Mouse (Mus musculus): Measurements from ENCODE around the gene Dhx38. TPM values are rescaled to one million over a fixed set of nuclear protein-coding genes. Genes with fewer than 3 reads are reported as not detected.

Dhx38 gene
- polyA plus RNA-seq (2014; fragmentation: Illumina TruSeq; extraction: RNeasy Lipid Tissue Mini Kit (QIAGEN cat#74804); ENCODE audit: low read depth, low replicate concordance) = 0.93 TPM

GRCm38 (mm10) chr8:109565498-109566333 is at the start of gene Dhx38, which contains the start of gene Txnl4b:
Dhx38 (minus strand) TSS chr8:109565861.
Txnl4b (plus strand) TSS chr8:109565892.

GRCm38 (mm10) chr8:109614243-109615210 is 48.9 kb upstream of the Dhx38 start, which contains the start of gene Pkd1l3:
Pkd1l3 (plus strand) TSS chr8:109614517.

GRCm38 (mm10) chr8:109608271-109609152 is 42.9 kb upstream of the Dhx38 start, which contains the start of gene Dhodh:
Dhodh (minus strand) TSS chr8:109608673.

GRCm38 (mm10) chr8:109578900-109579301 is 13.2 kb upstream of the Dhx38 start, which contains the start of gene Hp:
Hp (minus strand) TSS chr8:109579172.

Other genes starting within 250 kb of the Dhx38 start
- not detected for gene Pmfbp1, start 71.8 kb downstream of the Dhx38 start, polyA plus RNA-seq (2014; fragmentation: Illumina TruSeq; extraction: RNeasy Lipid Tissue Mini Kit (QIAGEN cat#74804); ENCODE audit: low read depth, low replicate concordance)
- 19.1 TPM for gene Txnl4b, start within 50 bp of the Dhx38 start, polyA plus RNA-seq (2014; fragmentation: Illumina TruSeq; extraction: RNeasy Lipid Tissue Mini Kit (QIAGEN cat#74804); ENCODE audit: low read depth, low replicate concordance)
- gene Hp, start 13.3 kb upstream of the Dhx38 start, polyA plus RNA-seq (2014; fragmentation: Illumina TruSeq; extraction: RNeasy Lipid Tissue Mini Kit (QIAGEN cat#74804); ENCODE audit: low read depth, low replicate concordance) = not detected
- 3.6 TPM for gene Dhodh, start 42.8 kb upstream of the Dhx38 start, polyA plus RNA-seq (2014; fragmentation: Illumina TruSeq; extraction: RNeasy Lipid Tissue Mini Kit (QIAGEN cat#74804); ENCODE audit: low read depth, low replicate concordance)
- not detected for gene Pkd1l3, start 48.7 kb upstream of the Dhx38 start, polyA plus RNA-seq (2014; fragmentation: Illumina TruSeq; extraction: RNeasy Lipid Tissue Mini Kit (QIAGEN cat#74804); ENCODE audit: low read depth, low replicate concordance)
- gene Ist1, start 127.4 kb upstream of the Dhx38 start, polyA plus RNA-seq (2014; fragmentation: Illumina TruSeq; extraction: RNeasy Lipid Tissue Mini Kit (QIAGEN cat#74804); ENCODE audit: low read depth, low replicate concordance) = 79.8 TPM
- gene Zfp821, start 139.7 kb upstream of the Dhx38 start, polyA plus RNA-seq (2014; fragmentation: Illumina TruSeq; extraction: RNeasy Lipid Tissue Mini Kit (QIAGEN cat#74804); ENCODE audit: low read depth, low replicate concordance) = 3.4 TPM
- 19.5 TPM for gene Atxn1l, start 171.9 kb upstream of the Dhx38 start, polyA plus RNA-seq (2014; fragmentation: Illumina TruSeq; extraction: RNeasy Lipid Tissue Mini Kit (QIAGEN cat#74804); ENCODE audit: low read depth, low replicate concordance)
- 277 TPM for gene Ap1g1, start 212.7 kb upstream of the Dhx38 start, polyA plus RNA-seq (2014; fragmentation: Illumina TruSeq; extraction: RNeasy Lipid Tissue Mini Kit (QIAGEN cat#74804); ENCODE audit: low read depth, low replicate concordance)

Measured in kidney, adult 10 weeks (tissue).